8 mouse cellular contexts compared by ENCODE assay signal in genomic region chr19:4162646-4163542, GRCm38 (mm10). TPM values are rescaled to one million over a fixed set of nuclear protein-coding genes. Genes with fewer than 3 reads are reported as not detected.
DNase-seq lines count a peak whose midpoint lies in the region; ATAC-seq lines count a peak whose summit lies in the region.

Rps6kb2 (minus strand) TSS chr19:4163354.

- peaks cover 20% of the 10 kb centered on the region for H3K4me1 ChIP-seq in hindbrain, embryonic 15.5 days (replicated peaks)

- H3K9me3 ChIP-seq in hindbrain, embryonic 15.5 days, result no peaks in the 10 kb centered on the region

- H3K4me2 ChIP-seq in hindbrain, embryonic 15.5 days, result peak within 1 kb of the TSS; percentile 96

- peak; percentile 91 for ATAC-seq in hindbrain, embryonic 15.5 days (ENCODE audit: low FRiP score, low read depth)

- DNase-seq in R1 (ENCODE audit: low read depth, low spot score), result peak; percentile 97
- DNase-seq in cerebellum, postnatal 25 days, result peak; percentile 98
- DNase-seq in frontal cortex, postnatal 36 days (ENCODE audit: low spot score in 2 of 2), result peak; percentile 98 to 99
- peak; percentile 95 for DNase-seq in left cerebral cortex, adult 11 months (ENCODE audit: low spot score)
- peak; percentile 96 to 97 for DNase-seq in lung, postnatal 4 days
- peak; percentile 90 for DNase-seq in retina, postnatal 7 days (ENCODE audit: low read depth, low spot score)
- DNase-seq in urinary bladder, adult 2 months (ENCODE audit: low spot score), result peak; percentile 94

- peak within 1 kb of the TSS; percentile 74 for H3K27ac ChIP-seq in hindbrain, embryonic 15.5 days (replicated peaks)

- H3K27me3 ChIP-seq in hindbrain, embryonic 15.5 days, result no peaks in the 10 kb centered on the region

- H3K9ac ChIP-seq in hindbrain, embryonic 15.5 days, result peak within 1 kb of the TSS; percentile 74

- 7% methylated on average over 42 of the region's 42 CpGs for WGBS in hindbrain, embryonic 15.5 days

- peak within 1 kb of the TSS; percentile 69 for H3K4me3 ChIP-seq in hindbrain, embryonic 15.5 days

- H3K36me3 ChIP-seq in hindbrain, embryonic 15.5 days, result peaks cover 27% of the 10 kb centered on the region

RNA-seq across cellular contexts. Expression of gene Rps6kb2, which starts in this region (rescaled TPM):
- polyA plus RNA-seq in hindbrain, embryonic 15.5 days (2015; fragmentation: Nextera tagmentation; extraction: Ambion mirVana), result 47.8 and 56.7 TPM in 2 replicates
- 42.6 and 51.9 TPM in 2 replicates for polyA plus RNA-seq in urinary bladder, adult 2 months (2012; rRNA removed)

Comparison
In these comparisons a context has a peak if more than half of its experiments do, and no peak if none do; other contexts are left out.
1. Peak in every context shown above with its lines: DNase-seq, ATAC-seq, H3K4me3 ChIP-seq and H3K27ac ChIP-seq.